Comparison of ENCODE assay signal across 26 mouse cellular contexts in genomic region chr1:167208816-167209215, GRCm38 (mm10).
A peak's percentile ranks its signal among the peaks of the same experiment; 100 is the strongest.
DNase-seq lines count a peak whose midpoint lies in the region; ATAC-seq and TF ChIP-seq lines count a peak whose summit lies in the region.
"Had no signal": no experiment of that assay in that cellular context is flagged by ENCODE, and none has a peak within 500 bp of the region (broad histone marks: within the 10 kb centered on the region; RNA-seq: fewer than 3 reads in every experiment).

No protein-coding gene starts in this region.

- 0 out of 2 replicates have a peak overlapping the region, but pooled peaks have one; percentile 40 for H3K27ac ChIP-seq in forebrain, embryonic 10.5 days
- H3K27ac ChIP-seq in forebrain, embryonic 16.5 days (ENCODE audit: low read length): no peak overlapping the region
- H3K27ac ChIP-seq in hindbrain, postnatal 0 days: no peak overlapping the region
- no peak overlapping the region for H3K27ac ChIP-seq in hindbrain, embryonic 16.5 days (ENCODE audit: low read depth, low read length)
- H3K27ac ChIP-seq in CH12.LX (ENCODE audit: insufficient read depth, low read depth): no peak overlapping the region
- no peak overlapping the region for H3K27ac ChIP-seq in forebrain, postnatal 0 days (ENCODE audit: low read depth, low read length)
- H3K27ac ChIP-seq: gastrocnemius, adult 2 months; heart, embryonic 13.5 days; liver, embryonic 15.5 days; stomach, postnatal 0 days had no signal

- no peak for ATAC-seq in forebrain, embryonic 16.5 days
- ATAC-seq in hindbrain, postnatal 0 days: no peak
- ATAC-seq in hindbrain, embryonic 16.5 days: no peak
- 0 out of 2 replicates have a peak, but pooled peaks have one; percentile 14 for ATAC-seq in forebrain, postnatal 0 days
- ATAC-seq: intestine, embryonic 16.5 days had no signal

- TF ChIP-seq RAD21 in CH12.LX (IDR thresholded peaks at IDR 0.05; ENCODE audit: low read depth, low read length): no peak

- dilution Hi-C loops in CH12.LX (cut with MboI; ENCODE audit: extremely low pct_ligation_motif_present, extremely low pct_unique_long_range_greater_than_20kb, low sequenced_read_pairs): no loop called here

- TF ChIP-seq CTCF in hindbrain, postnatal 0 days (IDR thresholded peaks at IDR 0.05; ENCODE audit: low read depth): no peak
- TF ChIP-seq CTCF in CH12.LX (conservative IDR thresholded peaks at IDR 0.05 in 1 of 2, IDR thresholded peaks at IDR 0.05 in 1 of 2; ENCODE audit: low read depth in 2 of 2, low read length in 2 of 2): no peak
- no peak for TF ChIP-seq CTCF in forebrain, postnatal 0 days (IDR thresholded peaks at IDR 0.05; ENCODE audit: low read depth)

- no peak overlapping the region for H3K9ac ChIP-seq in forebrain, embryonic 16.5 days (replicated peaks; ENCODE audit: low read depth, low read length)
- H3K9ac ChIP-seq in hindbrain, postnatal 0 days (replicated peaks; ENCODE audit: low read length): no peak overlapping the region
- no peak overlapping the region for H3K9ac ChIP-seq in hindbrain, embryonic 16.5 days (ENCODE audit: low read depth, low read length)
- no peak overlapping the region for H3K9ac ChIP-seq in CH12.LX (ENCODE audit: insufficient read depth, low read depth)
- no peak overlapping the region for H3K9ac ChIP-seq in forebrain, postnatal 0 days
- H3K9ac ChIP-seq: heart, embryonic 13.5 days; liver, embryonic 15.5 days; lung, embryonic 14.5 days had no signal

- TF ChIP-seq EP300 in CH12.LX (IDR thresholded peaks at IDR 0.05; ENCODE audit: low read length): no peak

- no peaks in the 10 kb centered on the region for H3K9me3 ChIP-seq in forebrain, embryonic 10.5 days
- no peaks in the 10 kb centered on the region for H3K9me3 ChIP-seq in forebrain, embryonic 16.5 days (ENCODE audit: control insufficient read depth, low read length)
- no peaks in the 10 kb centered on the region for H3K9me3 ChIP-seq in hindbrain, postnatal 0 days (ENCODE audit: low read length)
- H3K9me3 ChIP-seq in hindbrain, embryonic 16.5 days (ENCODE audit: control insufficient read depth, low read length): no peaks in the 10 kb centered on the region
- no peaks in the 10 kb centered on the region for H3K9me3 ChIP-seq in CH12.LX (replicated peaks; ENCODE audit: low read length)
- H3K9me3 ChIP-seq in forebrain, postnatal 0 days (ENCODE audit: low read length): no peaks in the 10 kb centered on the region
- H3K9me3 ChIP-seq: heart, embryonic 13.5 days; liver, embryonic 15.5 days had no signal

- H3K27me3 ChIP-seq in forebrain, embryonic 10.5 days (ENCODE audit: poor library complexity, severe bottlenecking): peaks cover 13% of the 10 kb centered on the region
- H3K27me3 ChIP-seq in forebrain, embryonic 16.5 days (replicated peaks; ENCODE audit: control insufficient read depth, insufficient read depth, low read length): no peaks in the 10 kb centered on the region
- no peaks in the 10 kb centered on the region for H3K27me3 ChIP-seq in hindbrain, postnatal 0 days (ENCODE audit: insufficient read depth, low read length)
- H3K27me3 ChIP-seq in hindbrain, embryonic 16.5 days (replicated peaks; ENCODE audit: control insufficient read depth, insufficient read depth, low read length): no peaks in the 10 kb centered on the region
- H3K27me3 ChIP-seq in CH12.LX (replicated peaks): peaks cover 19% of the 10 kb centered on the region
- H3K27me3 ChIP-seq in forebrain, postnatal 0 days (ENCODE audit: insufficient read depth, low read length): no peaks in the 10 kb centered on the region
- H3K27me3 ChIP-seq: liver, embryonic 15.5 days had no signal

- no peaks in the 10 kb centered on the region for H3K36me3 ChIP-seq in forebrain, embryonic 10.5 days (replicated peaks)
- no peaks in the 10 kb centered on the region for H3K36me3 ChIP-seq in forebrain, embryonic 16.5 days (ENCODE audit: control insufficient read depth, insufficient read depth)
- H3K36me3 ChIP-seq in hindbrain, postnatal 0 days (ENCODE audit: insufficient read depth, low read length): no peaks in the 10 kb centered on the region
- H3K36me3 ChIP-seq in hindbrain, embryonic 16.5 days (ENCODE audit: control insufficient read depth, insufficient read depth, low read length): no peaks in the 10 kb centered on the region
- H3K36me3 ChIP-seq in CH12.LX (replicated peaks in 1 of 2; ENCODE audit: control insufficient read depth in 1 of 2, insufficient read depth in 1 of 2, low read length in 1 of 2): no peaks in the 10 kb centered on the region
- no peaks in the 10 kb centered on the region for H3K36me3 ChIP-seq in forebrain, postnatal 0 days (ENCODE audit: insufficient read depth)
- H3K36me3 ChIP-seq: heart, embryonic 13.5 days; liver, embryonic 15.5 days had no signal

- in situ Hi-C loops in CH12.LX (cut with MboI; ENCODE audit: low pct_ligation_motif_present, low pct_unique_long_range_greater_than_20kb, low sequenced_read_pairs): loop anchor here (25.0 kb wide), 2 partner anchors 472 to 772 kb away; no protein-coding TSS in a partner anchor

- 14% methylated on average over 4 of the region's 4 CpGs for WGBS in forebrain, embryonic 10.5 days
- WGBS in forebrain, embryonic 16.5 days: 9% methylated on average over 4 of the region's 4 CpGs
- WGBS in hindbrain, postnatal 0 days: 30% methylated on average over 4 of the region's 4 CpGs
- WGBS in hindbrain, embryonic 16.5 days: 53% methylated on average over 4 of the region's 4 CpGs
- WGBS in forebrain, postnatal 0 days: 17% methylated on average over 4 of the region's 4 CpGs

- no peaks in the 10 kb centered on the region for H3K79me2 ChIP-seq in CH12.LX (replicated peaks; ENCODE audit: control insufficient read depth, extremely low read depth, insufficient read depth, poor library complexity, severe bottlenecking)

- no peak for DNase-seq in forebrain, embryonic 10.5 days (ENCODE audit: extremely low spot score, low spot score)
- DNase-seq in hindbrain, postnatal 0 days (ENCODE audit: low spot score): peak; percentile 21
- DNase-seq in CH12.LX (ENCODE audit: extremely low read depth): no peak
- DNase-seq in forebrain, postnatal 0 days: no peak
- DNase-seq in kidney, adult 18-20 months: no peak
- no peak for DNase-seq in lung, postnatal 4 days
- DNase-seq: adrenal gland, postnatal 14 days; cerebellum, postnatal 36 days; gastrocnemius, adult 2 months; gastrocnemius, postnatal 36 days; heart, postnatal 10 days; kidney, adult 9 months; kidney, postnatal 10 days; layer of hippocampus, postnatal 36 days; liver; lung, embryonic 14.5 days; lung, postnatal 14 days; right cerebral cortex, postnatal 4 days; thymus, adult 2 months; thymus, postnatal 36 days had no signal

- H3K4me3 ChIP-seq in forebrain, embryonic 10.5 days: no peak overlapping the region
- H3K4me3 ChIP-seq in forebrain, embryonic 16.5 days (replicated peaks; ENCODE audit: low read length): no peak overlapping the region
- H3K4me3 ChIP-seq in hindbrain, postnatal 0 days (ENCODE audit: low read length): no peak overlapping the region
- no peak overlapping the region for H3K4me3 ChIP-seq in hindbrain, embryonic 16.5 days (ENCODE audit: low read length)
- no peak overlapping the region for H3K4me3 ChIP-seq in CH12.LX (replicated peaks in 1 of 3; ENCODE audit: low read depth in 2 of 3, low read length in 2 of 3, poor library complexity in 1 of 3)
- H3K4me3 ChIP-seq in forebrain, postnatal 0 days (ENCODE audit: low read depth, low read length): no peak overlapping the region
- H3K4me3 ChIP-seq: gastrocnemius, adult 2 months; heart, embryonic 13.5 days; liver, embryonic 15.5 days had no signal

- peaks cover 9% of the 10 kb centered on the region for H3K4me1 ChIP-seq in forebrain, embryonic 10.5 days
- 0 out of 2 replicates have a peak, but pooled peaks cover 3% of the 10 kb centered on the region for H3K4me1 ChIP-seq in forebrain, embryonic 16.5 days (replicated peaks; ENCODE audit: control insufficient read depth, insufficient read depth, low read length)
- no peaks in the 10 kb centered on the region for H3K4me1 ChIP-seq in hindbrain, postnatal 0 days (ENCODE audit: insufficient read depth, low read length)
- no peaks in the 10 kb centered on the region; the same call in 1 of the 2 replicates for H3K4me1 ChIP-seq in hindbrain, embryonic 16.5 days (ENCODE audit: control insufficient read depth, insufficient read depth, low read depth, low read length)
- peaks cover 4% of the 10 kb centered on the region in 2 experiments; a peak in 3 of 4 replicates for H3K4me1 ChIP-seq in CH12.LX (ENCODE audit: control insufficient read depth in 1 of 2, insufficient read depth in 2 of 2)
- no peaks in the 10 kb centered on the region for H3K4me1 ChIP-seq in forebrain, postnatal 0 days (ENCODE audit: insufficient read depth)
- H3K4me1 ChIP-seq: heart, embryonic 13.5 days; liver, embryonic 15.5 days had no signal

- no peak overlapping the region for H3K4me2 ChIP-seq in forebrain, embryonic 16.5 days (ENCODE audit: low read length)
- H3K4me2 ChIP-seq in hindbrain, postnatal 0 days (ENCODE audit: low read depth, low read length): no peak overlapping the region
- H3K4me2 ChIP-seq in hindbrain, embryonic 16.5 days (ENCODE audit: low read length): no peak overlapping the region
- H3K4me2 ChIP-seq in CH12.LX (ENCODE audit: insufficient read depth, low read depth, poor library complexity, severe bottlenecking): peak overlapping the region; percentile 9; the same call in 1 of the 2 replicates
- no peak overlapping the region for H3K4me2 ChIP-seq in forebrain, postnatal 0 days (ENCODE audit: low read depth)
- H3K4me2 ChIP-seq: heart, embryonic 13.5 days; liver, embryonic 15.5 days; lung, embryonic 14.5 days had no signal

- no peak for TF ChIP-seq POLR2A in CH12.LX (IDR thresholded peaks at IDR 0.05; ENCODE audit: low read depth, low read length)

TF ChIP-seq in CH12.LX, 34 proteins besides CTCF, POLR2A, EP300 and RAD21:
- TF ChIP-seq CHD2 (IDR thresholded peaks at IDR 0.05; ENCODE audit: low read length): no peak
TF ChIP-seq in CH12.LX: peak in this region for 0.
